Mouse (Mus musculus): ENCODE measurements around the gene Aspscr1. TPM values are rescaled to one million over a fixed set of nuclear protein-coding genes. Genes with fewer than 3 reads are reported as not detected.
"Not testable (repeated sequence)": the region's sequence is repeated elsewhere in the genome, so short reads cannot be mapped to it uniquely, and the experiment has no call there.

Aspscr1 gene
- polyA plus RNA-seq, 1 experiment from 2014 or later, result 129 TPM

DNA sequence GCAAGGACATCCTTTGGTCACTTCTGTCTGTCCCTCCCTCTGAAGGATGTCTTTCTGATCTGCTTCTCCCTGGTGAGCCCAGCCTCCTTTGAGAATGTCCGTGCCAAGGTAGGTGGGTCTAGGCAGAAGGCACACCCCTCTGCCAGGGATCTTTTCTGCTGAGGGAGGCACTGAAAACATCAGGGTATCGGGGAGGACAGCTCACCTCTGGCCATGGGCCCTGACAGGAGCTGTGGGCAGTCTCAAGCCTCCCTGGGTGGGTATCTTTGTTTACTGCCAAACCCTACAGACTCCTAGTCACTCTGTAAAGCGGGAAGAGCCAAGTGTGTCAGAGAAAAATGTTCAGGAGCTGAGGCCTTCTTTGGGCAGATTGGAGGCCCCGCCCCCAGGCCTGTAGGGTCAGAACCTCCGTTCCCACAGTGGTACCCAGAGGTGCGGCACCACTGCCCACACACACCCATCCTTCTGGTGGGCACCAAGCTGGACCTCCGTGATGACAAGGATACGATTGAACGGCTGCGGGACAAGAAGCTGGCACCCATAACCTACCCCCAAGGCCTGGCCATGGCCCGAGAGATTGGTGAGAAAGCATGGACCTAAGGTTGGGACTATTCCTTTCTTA, 50.1 kb downstream of the Aspscr1 start:
- peaks cover 29% of the 10 kb centered on the region for H3K36me3 ChIP-seq
- peak overlapping the region; percentile 76; the same call in 1 of the 2 replicates for H3K9ac ChIP-seq
- H3K9me3 ChIP-seq, result no peaks in the 10 kb centered on the region
- no peak overlapping the region for H3K4me3 ChIP-seq
- H3K4me2 ChIP-seq (replicated peaks), result peak overlapping the region; percentile 99
- no peak for ATAC-seq (ENCODE audit: low FRiP score, low read depth)
- peaks cover 28% of the 10 kb centered on the region for H3K4me1 ChIP-seq
- peaks cover 12% of the 10 kb centered on the region for H3K27me3 ChIP-seq
- WGBS, result 87% methylated on average over 11 of the region's 11 CpGs
- H3K27ac ChIP-seq, result no peak overlapping the region

DNA sequence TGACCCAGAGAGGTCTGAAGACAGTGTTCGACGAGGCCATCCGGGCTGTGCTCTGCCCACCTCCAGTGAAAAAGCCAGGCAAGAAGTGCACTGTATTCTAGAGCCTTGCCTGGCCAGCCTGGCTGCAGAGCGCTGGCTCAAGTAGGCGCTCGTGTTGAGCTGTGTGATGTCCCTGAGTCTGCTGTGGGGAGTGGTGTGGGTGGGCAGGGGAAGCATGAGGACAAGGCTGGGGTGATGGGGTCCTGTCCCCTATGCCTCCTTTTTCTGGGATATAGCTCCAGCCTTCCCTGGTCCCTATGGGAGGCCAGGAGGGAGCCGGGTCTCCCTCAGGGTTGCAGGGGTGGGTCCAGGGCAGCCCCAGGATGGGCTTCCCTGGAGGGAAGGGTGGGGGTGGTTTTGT, 50.7 kb downstream of the Aspscr1 start:
- H3K4me1 ChIP-seq, result peaks cover 28% of the 10 kb centered on the region
- peak overlapping the region; percentile 43 for H3K9ac ChIP-seq
- no peak for ATAC-seq (ENCODE audit: low FRiP score, low read depth)
- H3K27me3 ChIP-seq, result peaks cover 12% of the 10 kb centered on the region
- H3K36me3 ChIP-seq, result peaks cover 22% of the 10 kb centered on the region
- 83% methylated on average over 7 of the region's 7 CpGs for WGBS
- no peak overlapping the region for H3K27ac ChIP-seq
- H3K4me3 ChIP-seq, result no peak overlapping the region
- no peak overlapping the region for H3K4me2 ChIP-seq (replicated peaks)
- no peaks in the 10 kb centered on the region for H3K9me3 ChIP-seq

DNA sequence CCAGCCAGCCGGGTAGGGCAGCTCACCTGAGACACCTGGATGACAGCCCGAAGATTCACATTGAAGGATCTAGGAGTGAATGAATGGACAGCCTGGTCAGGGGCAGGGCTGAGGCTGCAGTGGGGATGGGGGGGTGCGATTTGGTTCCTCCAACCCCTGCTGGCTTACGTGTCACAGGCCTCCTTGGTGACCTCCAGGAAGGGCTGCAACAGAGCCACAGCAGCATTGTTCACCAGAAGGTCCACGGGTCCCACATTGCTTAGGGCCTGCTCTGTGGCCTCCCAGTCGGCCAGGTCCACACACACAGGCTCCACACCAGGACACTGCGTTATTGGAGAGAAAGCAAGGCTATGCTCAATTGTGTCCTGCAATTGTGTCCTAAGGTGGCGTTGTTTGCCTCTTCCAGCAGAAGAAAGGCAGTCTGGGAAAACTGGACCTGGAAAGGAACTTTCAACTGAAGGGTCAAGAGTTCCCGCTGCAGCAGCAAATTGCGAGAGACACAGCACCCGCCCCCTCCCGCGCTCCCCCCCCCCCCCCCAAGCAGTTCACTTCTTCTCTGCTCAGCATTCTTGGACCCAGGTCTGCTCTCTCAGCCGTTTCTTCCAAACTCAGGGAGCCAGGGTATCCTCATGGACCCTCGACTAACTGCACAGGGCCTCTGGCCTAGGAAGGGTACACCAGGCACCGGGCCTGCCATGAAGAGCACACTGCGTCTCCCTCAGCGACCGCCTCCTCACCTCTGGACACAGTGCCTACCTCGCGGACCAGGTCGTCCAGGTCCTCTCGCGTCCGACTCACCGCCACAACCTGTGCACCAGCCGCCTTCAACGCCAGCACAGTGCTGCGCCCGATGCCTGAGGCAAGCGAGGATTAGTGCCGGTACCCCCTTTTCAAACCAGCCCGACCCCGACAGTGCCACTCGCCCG, 53.7 kb downstream of the Aspscr1 start:
- peak overlapping the region; percentile 74 for H3K9ac ChIP-seq
- peaks cover 5% of the 10 kb centered on the region for H3K36me3 ChIP-seq
- ATAC-seq (ENCODE audit: low FRiP score, low read depth), result peak; percentile 4; the same call in 1 of the 2 replicates
- H3K4me1 ChIP-seq, result peaks cover 27% of the 10 kb centered on the region
- no peaks in the 10 kb centered on the region for H3K9me3 ChIP-seq
- 19% methylated on average over 34 of the region's 36 CpGs for WGBS
- peak overlapping the region; percentile 89 for H3K4me2 ChIP-seq (replicated peaks)
- no peak overlapping the region for H3K27ac ChIP-seq
- peaks cover 12% of the 10 kb centered on the region for H3K27me3 ChIP-seq
- peak overlapping the region; percentile 65 for H3K4me3 ChIP-seq

DNA sequence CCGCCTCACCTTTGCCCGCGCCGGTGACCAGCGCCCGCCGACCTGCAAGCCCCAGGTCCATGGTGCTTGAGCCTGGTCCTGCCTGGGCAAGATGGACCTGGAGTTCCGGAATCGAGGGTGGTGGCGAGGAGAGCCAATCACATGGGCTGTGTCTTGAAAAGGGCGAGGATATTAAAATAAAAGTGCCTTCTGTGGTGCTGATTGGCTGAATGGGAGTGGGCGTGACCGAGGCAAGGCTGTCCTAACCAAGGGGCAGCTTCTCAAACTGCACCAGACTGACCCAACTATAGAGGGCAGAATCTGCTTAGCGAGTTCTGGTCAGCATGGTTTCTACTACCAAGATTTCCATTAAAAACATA, 54.4 kb downstream of the Aspscr1 start, which contains the start of gene Dcxr:
Gene Dcxr, minus strand, starts transcription at position 113 of the 359 bp plus-strand sequence.
- Histone ChIP-seq H3K27ac (no peak within 1 kb of the TSS), H3K9me3 (no peaks in the 10 kb centered on the region), H3K4me3 (peak within 1 kb of the TSS; percentile 65), H3K27me3 (peaks cover 12% of the 10 kb centered on the region), H3K4me2 (replicated peaks) (peak within 1 kb of the TSS; percentile 89), H3K4me1 (peaks cover 22% of the 10 kb centered on the region), H3K36me3 (peaks cover 5% of the 10 kb centered on the region), H3K9ac (peak within 1 kb of the TSS; percentile 74)
- under 1% methylated on average over 14 of the region's 14 CpGs for WGBS
- peak; percentile 87 for ATAC-seq (ENCODE audit: low FRiP score, low read depth)

DNA sequence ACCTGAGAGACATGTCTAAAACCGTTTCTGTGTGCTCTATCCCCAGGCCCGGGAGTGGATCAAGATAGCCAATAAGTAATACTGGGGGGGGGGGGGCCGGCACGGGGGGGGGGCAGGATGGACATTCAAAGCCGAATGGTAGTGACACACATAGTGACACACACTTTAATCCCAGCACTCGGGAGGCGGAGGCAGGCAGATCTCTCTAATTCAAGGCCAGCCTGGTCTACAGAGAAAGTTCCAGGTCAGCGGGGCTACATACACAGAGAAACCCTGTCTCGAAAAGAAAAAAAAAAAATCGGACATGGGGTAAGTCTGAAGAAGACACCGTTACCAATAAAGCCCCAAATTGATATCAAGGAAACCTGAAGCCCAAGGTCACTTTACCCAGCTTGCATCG, 54.8 kb downstream of the Aspscr1 start:
- Histone ChIP-seq H3K9me3 (no peaks in the 10 kb centered on the region), H3K27me3 (peaks cover 8% of the 10 kb centered on the region), H3K4me3 (no peak overlapping the region; the same call in 1 of the 2 replicates), H3K4me1 (peaks cover 22% of the 10 kb centered on the region), H3K27ac (no peak overlapping the region), H3K9ac (no peak overlapping the region), H3K4me2 (replicated peaks) (peak overlapping the region; percentile 89), H3K36me3 (peaks cover 5% of the 10 kb centered on the region)
- WGBS, result 60% methylated on average over 12 of the region's 12 CpGs
- peak; percentile 1; the same call in 1 of the 2 replicates for ATAC-seq (ENCODE audit: low FRiP score, low read depth)

DNA sequence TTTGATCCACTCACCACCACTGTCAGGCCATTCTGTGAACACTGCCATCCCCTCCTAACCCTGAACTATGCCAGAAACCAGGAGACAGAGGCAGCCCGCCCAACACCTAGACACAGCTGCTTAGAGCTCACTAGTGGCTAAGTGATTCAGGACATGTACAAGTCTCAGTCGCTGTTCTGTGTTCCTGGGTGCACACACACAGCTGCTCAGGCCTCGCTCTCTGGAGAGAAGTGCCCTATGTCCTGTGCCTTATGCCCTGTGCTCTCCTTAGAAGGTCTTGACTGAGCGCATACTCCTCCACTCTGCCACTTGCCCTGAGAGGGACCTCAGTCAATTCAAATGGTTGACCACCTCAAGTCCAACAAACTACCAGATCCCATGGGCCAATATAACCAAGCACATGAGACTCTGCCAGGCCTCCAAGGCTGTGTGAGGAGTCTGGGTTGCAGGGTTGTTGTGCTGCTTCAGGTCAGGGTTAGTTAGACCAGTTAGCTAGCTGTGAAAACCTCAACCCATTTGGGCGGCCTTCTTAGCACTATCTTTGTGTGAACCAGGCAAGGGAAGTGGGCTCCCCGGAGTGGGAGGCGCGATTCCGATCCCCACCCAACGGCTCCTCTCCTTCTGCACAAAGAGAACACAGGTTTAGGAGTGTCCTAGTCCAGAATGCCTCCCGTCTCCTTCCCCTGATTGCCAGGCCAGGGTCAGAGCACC, 55.9 kb downstream of the Aspscr1 start:
- Histone ChIP-seq H3K4me1 (peaks cover 27% of the 10 kb centered on the region), H3K36me3 (peaks cover 5% of the 10 kb centered on the region; the same call in 1 of the 2 replicates), H3K9ac (no peak overlapping the region; the same call in 1 of the 2 replicates), H3K27ac (no peak overlapping the region), H3K27me3 (peaks cover 5% of the 10 kb centered on the region; the same call in 1 of the 2 replicates), H3K4me2 (replicated peaks) (peak overlapping the region; percentile 51; the same call in 1 of the 2 replicates), H3K4me3 (no peak overlapping the region), H3K9me3 (no peaks in the 10 kb centered on the region)
- 74% methylated on average over 11 of the region's 11 CpGs for WGBS
- no peak for ATAC-seq (ENCODE audit: low FRiP score, low read depth)

DNA sequence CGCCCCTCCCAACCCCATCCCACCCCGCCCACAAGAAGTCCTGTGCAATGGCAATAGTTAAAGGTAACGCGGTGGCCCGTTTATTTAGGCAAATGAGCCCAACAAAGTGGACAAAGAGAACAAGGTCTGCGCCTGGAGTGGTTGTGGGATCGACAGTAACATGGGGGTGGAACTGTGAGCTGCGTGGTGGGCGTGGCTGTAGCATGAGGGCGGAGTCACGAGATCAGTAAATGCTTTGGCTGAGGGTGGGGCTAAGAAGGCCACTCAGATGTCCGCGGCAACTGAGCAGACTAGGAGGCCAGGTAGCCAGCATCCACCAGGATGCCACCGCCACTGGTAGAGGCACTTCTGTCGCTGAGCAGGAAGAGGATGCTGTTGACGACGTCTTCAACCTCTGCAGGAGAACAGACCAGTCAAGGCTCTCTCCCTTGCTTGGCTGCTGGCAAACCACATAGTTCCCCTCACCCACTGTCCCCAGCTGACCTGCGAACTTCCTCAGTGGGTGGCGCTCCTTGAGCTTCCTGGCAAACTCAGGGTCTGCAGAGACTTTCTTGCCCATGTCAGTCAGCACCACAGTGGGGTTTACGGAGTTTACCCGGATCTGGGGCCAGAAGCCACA, 56.8 kb downstream of the Aspscr1 start:
- WGBS, result 3% methylated on average over 17 of the region's 21 CpGs
- Histone ChIP-seq H3K9ac (peak overlapping the region; percentile 13; the same call in 1 of the 2 replicates), H3K4me2 (replicated peaks) (peak overlapping the region; percentile 51), H3K4me3 (peak overlapping the region; percentile 11), H3K4me1 (peaks cover 27% of the 10 kb centered on the region)
- not testable (repeated sequence) for H3K27me3 ChIP-seq, H3K27ac ChIP-seq, H3K9me3 ChIP-seq, H3K36me3 ChIP-seq
- ATAC-seq (ENCODE audit: low FRiP score, low read depth), result peak; percentile 48; the same call in 1 of the 2 replicates

DNA sequence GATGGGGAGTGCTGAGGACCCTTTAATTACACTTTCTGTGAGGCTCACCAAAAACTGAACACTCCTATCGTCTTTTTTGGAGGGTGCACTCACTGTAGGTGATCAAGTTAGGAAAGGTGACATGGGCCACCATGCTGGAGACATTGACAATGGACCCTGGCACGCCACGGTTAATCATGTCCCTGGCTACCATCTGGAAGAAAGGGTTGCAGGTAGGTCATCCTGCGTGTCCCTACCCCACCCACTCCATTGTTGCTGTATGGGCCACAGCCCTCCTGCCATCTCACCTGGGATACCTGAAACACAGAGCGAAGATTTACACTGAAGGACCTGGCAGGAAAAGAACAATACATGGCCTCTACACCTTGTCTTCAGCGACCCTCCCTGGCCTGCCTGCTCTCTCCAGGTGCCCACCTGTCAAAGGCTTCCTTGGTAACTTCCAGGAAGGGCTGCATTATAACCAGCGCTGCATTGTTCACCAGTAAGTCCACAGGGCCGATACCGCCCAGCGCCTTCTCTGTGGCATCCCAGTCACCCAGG, 57.6 kb downstream of the Aspscr1 start:
- Histone ChIP-seq H3K4me1 (peaks cover 27% of the 10 kb centered on the region), H3K9me3 (no peaks in the 10 kb centered on the region), H3K36me3 (peaks cover 3% of the 10 kb centered on the region; the same call in 1 of the 2 replicates), H3K4me3 (no peak overlapping the region), H3K27me3 (peaks cover 5% of the 10 kb centered on the region; the same call in 1 of the 2 replicates), H3K27ac (no peak overlapping the region), H3K9ac (no peak overlapping the region), H3K4me2 (replicated peaks) (no peak overlapping the region)
- WGBS, result 90% methylated on average over 10 of the region's 10 CpGs
- ATAC-seq (ENCODE audit: low FRiP score, low read depth), result no peak

DNA sequence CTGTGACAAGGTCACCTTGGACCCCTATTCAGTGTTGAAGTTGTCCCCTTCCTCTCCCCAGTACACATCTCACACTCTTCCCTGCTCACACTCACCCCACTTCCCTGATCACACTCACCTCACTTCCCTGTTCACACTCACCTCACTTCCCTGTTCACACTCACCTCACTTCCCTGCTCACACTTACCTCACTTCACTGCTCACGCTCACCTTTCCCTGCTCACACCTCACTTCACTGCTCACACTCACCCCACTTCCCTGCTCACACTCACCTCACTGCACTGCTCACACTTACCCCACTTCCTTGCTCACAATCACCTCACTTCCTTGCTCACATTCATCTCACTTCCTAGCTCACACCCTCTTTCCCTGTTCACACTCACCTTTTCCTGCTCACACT, 58.6 kb downstream of the Aspscr1 start:
- no peaks in the 10 kb centered on the region for H3K27me3 ChIP-seq
- ATAC-seq (ENCODE audit: low FRiP score, low read depth), result no peak
- no peak overlapping the region; the same call in 1 of the 2 replicates for H3K4me3 ChIP-seq
- no peaks in the 10 kb centered on the region for H3K36me3 ChIP-seq
- 93% methylated on average over 1 of the region's 1 CpGs for WGBS
- H3K27ac ChIP-seq, result peak overlapping the region; percentile 81; the same call in 1 of the 2 replicates
- no peak overlapping the region for H3K9ac ChIP-seq
- H3K9me3 ChIP-seq, result no peaks in the 10 kb centered on the region
- H3K4me1 ChIP-seq, result peaks cover 23% of the 10 kb centered on the region
- peak overlapping the region; percentile 15; the same call in 1 of the 2 replicates for H3K4me2 ChIP-seq (replicated peaks)

DNA sequence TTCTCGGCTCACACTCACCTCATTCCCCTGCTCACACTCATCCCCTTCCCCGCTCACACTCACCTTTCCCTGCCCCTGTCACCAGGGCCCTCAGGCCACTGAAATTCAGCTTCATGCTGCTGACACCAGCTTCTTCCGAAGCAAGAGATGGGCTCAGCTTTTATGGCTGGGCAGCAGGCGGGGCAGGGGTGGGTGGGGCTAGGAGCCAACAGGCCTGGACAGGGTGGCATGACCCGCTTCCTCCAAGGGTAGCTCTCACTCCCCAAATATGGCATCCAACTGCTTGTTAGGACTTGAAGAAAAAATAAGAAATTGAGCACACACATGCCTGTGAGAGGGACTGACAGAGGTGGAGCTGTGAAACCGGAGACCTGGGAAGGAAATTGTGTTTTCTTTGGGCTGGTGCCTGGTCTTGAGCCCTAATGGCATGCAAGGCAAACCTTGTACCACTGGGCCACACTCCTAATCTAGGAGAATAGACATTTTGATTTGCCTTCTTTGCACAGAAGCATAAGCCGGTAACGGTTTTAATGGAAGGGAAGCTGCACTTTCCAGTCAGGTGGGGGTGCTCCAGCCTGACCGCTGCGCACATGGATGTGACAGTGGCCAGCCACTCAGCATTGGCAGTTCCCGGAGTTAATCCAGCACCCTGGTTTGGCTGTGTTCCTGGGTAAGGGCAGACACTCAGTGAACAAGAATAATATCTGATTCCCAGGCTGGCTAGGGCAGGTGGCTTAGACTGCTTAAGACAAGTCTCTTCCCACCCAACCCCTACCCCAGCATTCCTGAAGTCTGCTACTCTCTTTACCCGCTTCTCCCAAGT, 59.3 kb downstream of the Aspscr1 start, which contains the start of gene Cbr2:
Gene Cbr2, minus strand, starts transcription at position 257 of the 823 bp plus-strand sequence.
- ATAC-seq (ENCODE audit: low FRiP score, low read depth), result 0 out of 2 replicates have a peak, but pooled peaks have one; percentile 18
- peak within 1 kb of the TSS; percentile 81; the same call in 1 of the 2 replicates for H3K27ac ChIP-seq

More for the DNA sequence above, 59.3 kb downstream of the Aspscr1 start, which contains the start of gene Cbr2:
- Histone ChIP-seq H3K9ac (no peak within 1 kb of the TSS), H3K27me3 (no peaks in the 10 kb centered on the region), H3K4me2 (replicated peaks) (peak within 1 kb of the TSS; percentile 15; the same call in 1 of the 2 replicates), H3K36me3 (no peaks in the 10 kb centered on the region), H3K4me1 (peaks cover 18% of the 10 kb centered on the region), H3K4me3 (no peak within 1 kb of the TSS; the same call in 1 of the 2 replicates), H3K9me3 (no peaks in the 10 kb centered on the region)
- WGBS, result 56% methylated on average over 12 of the region's 12 CpGs

Data from limb, embryonic 13.5 days (tissue).